In genomic region chr12:4299300-4299699, GRCm38 (mm10) we compare ENCODE assay signal across 23 mouse cellular contexts.
"Had no signal": no experiment of that assay in that cellular context is flagged by ENCODE, and none has a peak within 500 bp of the region (broad histone marks: within the 10 kb centered on the region; RNA-seq: fewer than 3 reads in every experiment).

No protein-coding gene starts in this region.

- H3K4me2 ChIP-seq: heart, embryonic 11.5 days; heart, embryonic 13.5 days; heart, embryonic 15.5 days; hindbrain, embryonic 13.5 days; hindbrain, embryonic 15.5 days; limb, embryonic 13.5 days; limb, embryonic 15.5 days; liver, embryonic 12.5 days had no signal

- DNase-seq: gastrocnemius, postnatal 14 days; gastrocnemius, postnatal 36 days; heart, adult 2 months; heart, postnatal 14 days; heart, postnatal 36 days; kidney, adult 18-20 months; kidney, adult 8-10 months; kidney, postnatal 10 days; kidney, postnatal 25 days; kidney, postnatal 4 days; layer of hippocampus, adult 9-11 months; layer of hippocampus, postnatal 36 days; left cerebral cortex, postnatal 4 days had no signal

- H3K27ac ChIP-seq: heart, adult 2 months; heart, embryonic 13.5 days; heart, embryonic 15.5 days; hindbrain, embryonic 13.5 days; hindbrain, embryonic 15.5 days; hindbrain, postnatal 0 days; limb, embryonic 13.5 days; limb, embryonic 15.5 days; liver, embryonic 12.5 days; liver, embryonic 14.5 days had no signal

- H3K36me3 ChIP-seq: liver, embryonic 12.5 days had no signal

- H3K9ac ChIP-seq: heart, embryonic 13.5 days; heart, embryonic 15.5 days; hindbrain, embryonic 13.5 days; hindbrain, embryonic 15.5 days; limb, embryonic 13.5 days; limb, embryonic 15.5 days; liver, embryonic 12.5 days; liver, embryonic 14.5 days had no signal

- ATAC-seq: hindbrain, postnatal 0 days; liver, embryonic 12.5 days had no signal

- H3K9me3 ChIP-seq: heart, embryonic 13.5 days; heart, embryonic 15.5 days; hindbrain, embryonic 13.5 days; hindbrain, embryonic 15.5 days; limb, embryonic 13.5 days; limb, embryonic 15.5 days; liver, embryonic 12.5 days had no signal

- H3K27me3 ChIP-seq: heart, embryonic 13.5 days; heart, embryonic 15.5 days; hindbrain, embryonic 13.5 days; hindbrain, embryonic 15.5 days; limb, embryonic 13.5 days; limb, embryonic 15.5 days; liver, embryonic 12.5 days had no signal

- H3K4me3 ChIP-seq: heart, adult 2 months; heart, embryonic 13.5 days; heart, embryonic 15.5 days; hindbrain, embryonic 13.5 days; hindbrain, embryonic 15.5 days; limb, embryonic 13.5 days; limb, embryonic 15.5 days; liver, embryonic 12.5 days had no signal

- H3K4me1 ChIP-seq: heart, embryonic 13.5 days; heart, embryonic 15.5 days; hindbrain, embryonic 13.5 days; hindbrain, embryonic 15.5 days; limb, embryonic 13.5 days; limb, embryonic 15.5 days; liver, embryonic 12.5 days had no signal
